Comparison of ENCODE assay signal across 17 mouse cellular contexts in genomic region chr9:78964813-78965212, GRCm38 (mm10).
DNase-seq lines count a peak whose midpoint lies in the region; ATAC-seq lines count a peak whose summit lies in the region.
"Had no signal": no experiment of that assay in that cellular context is flagged by ENCODE, and none has a peak within 500 bp of the region (broad histone marks: within the 10 kb centered on the region; RNA-seq: fewer than 3 reads in every experiment).

No protein-coding gene starts in this region.

- H3K27me3 ChIP-seq in forebrain, embryonic 10.5 days (ENCODE audit: poor library complexity, severe bottlenecking): no peaks in the 10 kb centered on the region
- H3K27me3 ChIP-seq in forebrain, embryonic 12.5 days: no peaks in the 10 kb centered on the region
- no peaks in the 10 kb centered on the region for H3K27me3 ChIP-seq in neural tube, embryonic 11.5 days (ENCODE audit: control insufficient read depth, insufficient read depth, low read length)
- H3K27me3 ChIP-seq in limb, embryonic 12.5 days: no peaks in the 10 kb centered on the region
- H3K27me3 ChIP-seq: hindbrain, embryonic 15.5 days; liver, embryonic 15.5 days; neural tube, embryonic 15.5 days had no signal

- peak overlapping the region; percentile 49; the same call in 1 of the 2 replicates for H3K27ac ChIP-seq in forebrain, embryonic 10.5 days
- no peak overlapping the region for H3K27ac ChIP-seq in forebrain, embryonic 12.5 days
- no peak overlapping the region for H3K27ac ChIP-seq in neural tube, embryonic 11.5 days (ENCODE audit: low read depth, low read length)
- peak overlapping the region; percentile 2; the same call in 1 of the 2 replicates for H3K27ac ChIP-seq in limb, embryonic 12.5 days
- H3K27ac ChIP-seq: hindbrain, embryonic 15.5 days; liver, embryonic 15.5 days; macrophage; neural tube, embryonic 15.5 days had no signal

- H3K9ac ChIP-seq in forebrain, embryonic 12.5 days: no peak overlapping the region
- H3K9ac ChIP-seq in neural tube, embryonic 11.5 days (ENCODE audit: low read length): no peak overlapping the region
- no peak overlapping the region for H3K9ac ChIP-seq in limb, embryonic 12.5 days (replicated peaks)
- H3K9ac ChIP-seq: hindbrain, embryonic 15.5 days; liver, embryonic 15.5 days; neural tube, embryonic 15.5 days had no signal

- no peak for DNase-seq in forebrain, embryonic 10.5 days (ENCODE audit: extremely low spot score, low spot score)
- DNase-seq in neural tube, embryonic 11.5 days (ENCODE audit: low spot score): peak; percentile 11
- DNase-seq in neural tube, embryonic 10.5 days (ENCODE audit: extremely low spot score, low spot score): no peak
- no peak for DNase-seq in Muller cell, postnatal 12 days (ENCODE audit: inconsistent ontology term)
- no peak for DNase-seq in frontal cortex, adult 2 months (ENCODE audit: extremely low spot score in 1 of 2, low spot score in 1 of 2)
- DNase-seq: adrenal gland, postnatal 10 days; layer of hippocampus, postnatal 36 days; right cerebral cortex, postnatal 25 days; thymus, postnatal 14 days had no signal

- no peak for ATAC-seq in forebrain, embryonic 12.5 days (ENCODE audit: low FRiP score)
- ATAC-seq in neural tube, embryonic 11.5 days (ENCODE audit: insufficient read depth, low FRiP score, low TSS enrichment): no peak
- no peak for ATAC-seq in limb, embryonic 12.5 days (ENCODE audit: insufficient number of reproducible peaks, insufficient read depth, low FRiP score, low TSS enrichment, low read depth)
- ATAC-seq: intestine, embryonic 16.5 days had no signal

- no peak overlapping the region for H3K4me3 ChIP-seq in forebrain, embryonic 10.5 days
- H3K4me3 ChIP-seq in forebrain, embryonic 12.5 days (replicated peaks): no peak overlapping the region
- no peak overlapping the region for H3K4me3 ChIP-seq in neural tube, embryonic 11.5 days (ENCODE audit: low read depth, low read length)
- H3K4me3 ChIP-seq in limb, embryonic 12.5 days (replicated peaks): no peak overlapping the region
- H3K4me3 ChIP-seq: hindbrain, embryonic 15.5 days; liver, embryonic 15.5 days; neural tube, embryonic 15.5 days had no signal

- WGBS in forebrain, embryonic 10.5 days: 40% methylated on average over 1 of the region's 1 CpGs
- 13% methylated on average over 1 of the region's 1 CpGs for WGBS in forebrain, embryonic 12.5 days
- 39% methylated on average over 1 of the region's 1 CpGs for WGBS in neural tube, embryonic 11.5 days
- 32% methylated on average over 1 of the region's 1 CpGs for WGBS in limb, embryonic 12.5 days

- no peaks in the 10 kb centered on the region for H3K9me3 ChIP-seq in forebrain, embryonic 10.5 days
- H3K9me3 ChIP-seq in forebrain, embryonic 12.5 days: no peaks in the 10 kb centered on the region
- no peaks in the 10 kb centered on the region for H3K9me3 ChIP-seq in neural tube, embryonic 11.5 days (ENCODE audit: control insufficient read depth, low read length)
- H3K9me3 ChIP-seq in limb, embryonic 12.5 days: no peaks in the 10 kb centered on the region
- H3K9me3 ChIP-seq: hindbrain, embryonic 15.5 days; liver, embryonic 15.5 days; neural tube, embryonic 15.5 days had no signal

- peaks cover 10% of the 10 kb centered on the region for H3K4me1 ChIP-seq in forebrain, embryonic 10.5 days
- H3K4me1 ChIP-seq in forebrain, embryonic 12.5 days: peaks cover 5% of the 10 kb centered on the region
- H3K4me1 ChIP-seq in neural tube, embryonic 11.5 days (ENCODE audit: control insufficient read depth, insufficient read depth, low read length): no peaks in the 10 kb centered on the region
- 0 out of 2 replicates have a peak, but pooled peaks cover 4% of the 10 kb centered on the region for H3K4me1 ChIP-seq in limb, embryonic 12.5 days (replicated peaks)
- H3K4me1 ChIP-seq: hindbrain, embryonic 15.5 days; liver, embryonic 15.5 days; neural tube, embryonic 15.5 days had no signal

- no peaks in the 10 kb centered on the region for H3K36me3 ChIP-seq in forebrain, embryonic 10.5 days (replicated peaks)
- H3K36me3 ChIP-seq in forebrain, embryonic 12.5 days (replicated peaks): no peaks in the 10 kb centered on the region
- no peaks in the 10 kb centered on the region for H3K36me3 ChIP-seq in neural tube, embryonic 11.5 days (ENCODE audit: control insufficient read depth, insufficient read depth, low read length)
- no peaks in the 10 kb centered on the region for H3K36me3 ChIP-seq in limb, embryonic 12.5 days
- H3K36me3 ChIP-seq: hindbrain, embryonic 15.5 days; liver, embryonic 15.5 days; neural tube, embryonic 15.5 days had no signal

- H3K4me2 ChIP-seq in forebrain, embryonic 12.5 days: no peak overlapping the region
- H3K4me2 ChIP-seq in neural tube, embryonic 11.5 days (ENCODE audit: low read depth): no peak overlapping the region
- H3K4me2 ChIP-seq in limb, embryonic 12.5 days: no peak overlapping the region
- H3K4me2 ChIP-seq: hindbrain, embryonic 15.5 days; liver, embryonic 15.5 days; midbrain, embryonic 11.5 days; neural tube, embryonic 15.5 days had no signal

Comparison
In these comparisons a context has a peak if more than half of its experiments do, and no peak if none do; other contexts are left out.
1. H3K27ac ChIP-seq: peak in forebrain, embryonic 10.5 days (single experiment) and limb, embryonic 12.5 days (single experiment); none in forebrain, embryonic 12.5 days (single experiment) and neural tube, embryonic 11.5 days (single experiment).